Mouse (Mus musculus) lung, postnatal 14 days (tissue): Measurements from ENCODE around the gene Zfp770.
"Not testable (repeated sequence)": the region's sequence is repeated elsewhere in the genome, so short reads cannot be mapped to it uniquely, and the experiment has no call there.

Source experiments
- DNase-seq: peaks from one replicate; pipeline ENCODE4 v3.0.0; 2021

Zfp770 gene

GRCm38 (mm10) chr2:114200932-114201559 is at the start of gene Zfp770:
Zfp770 (minus strand) TSS chr2:114201469.
- DNase-seq: peak; percentile 76

GRCm38 (mm10) chr2:114249440-114249839 is 48.2 kb upstream of the Zfp770 start:
- no peak for DNase-seq

- DNase-seq: no peak
Observed at GRCm38 (mm10) chr2:114237639-114238038, 36.4 kb upstream of the Zfp770 start.

GRCm38 (mm10) chr2:114236566-114236965 is 35.3 kb upstream of the Zfp770 start:
- no peak for DNase-seq

GRCm38 (mm10) chr2:114235584-114235983 is 34.3 kb upstream of the Zfp770 start:
- DNase-seq: no peak

- no peak for DNase-seq
Observed at GRCm38 (mm10) chr2:114231248-114231647, 30.0 kb upstream of the Zfp770 start.

GRCm38 (mm10) chr2:114228672-114229071 is 27.4 kb upstream of the Zfp770 start:
- DNase-seq: no peak

GRCm38 (mm10) chr2:114205036-114205435 is 3.8 kb upstream of the Zfp770 start:
- DNase-seq: no peak

- no peak for DNase-seq
Observed at GRCm38 (mm10) chr2:114201574-114201973, 305 bp upstream of the Zfp770 start.

- DNase-seq: no peak
Observed at GRCm38 (mm10) chr2:114196421-114196820, 4.8 kb downstream of the Zfp770 start.

- DNase-seq: not testable (repeated sequence)
Observed at GRCm38 (mm10) chr2:114186924-114187323, 14.3 kb downstream of the Zfp770 start, which contains the start of gene Aqr. Aqr (minus strand) TSS chr2:114187024.

- DNase-seq: no peak
Observed at GRCm38 (mm10) chr2:114177802-114178733, 23.2 kb downstream of the Zfp770 start.

GRCm38 (mm10) chr2:114174651-114175484 is 26.4 kb downstream of the Zfp770 start:
- peak; percentile 81 for DNase-seq

GRCm38 (mm10) chr2:114173248-114173647 is 28.0 kb downstream of the Zfp770 start:
- DNase-seq: no peak

GRCm38 (mm10) chr2:114167837-114168236 is 33.4 kb downstream of the Zfp770 start:
- no peak for DNase-seq

- no peak for DNase-seq
Observed at GRCm38 (mm10) chr2:114161978-114162377, 39.3 kb downstream of the Zfp770 start.

GRCm38 (mm10) chr2:114157345-114157744 is 43.9 kb downstream of the Zfp770 start:
- no peak for DNase-seq

- no peak for DNase-seq
Observed at GRCm38 (mm10) chr2:114156639-114157038, 44.6 kb downstream of the Zfp770 start.

GRCm38 (mm10) chr2:114153247-114153646 is 48.0 kb downstream of the Zfp770 start:
- no peak for DNase-seq

- DNase-seq: no peak
Observed at GRCm38 (mm10) chr2:114146864-114147458, 54.3 kb downstream of the Zfp770 start.

GRCm38 (mm10) chr2:114145315-114145801 is 55.9 kb downstream of the Zfp770 start:
- DNase-seq: peak; percentile 54

- DNase-seq: no peak
Observed at GRCm38 (mm10) chr2:114144915-114145314, 56.4 kb downstream of the Zfp770 start.
